Comparison of ENCODE assay signal across 16 mouse cellular contexts in the genomic region with DNA sequence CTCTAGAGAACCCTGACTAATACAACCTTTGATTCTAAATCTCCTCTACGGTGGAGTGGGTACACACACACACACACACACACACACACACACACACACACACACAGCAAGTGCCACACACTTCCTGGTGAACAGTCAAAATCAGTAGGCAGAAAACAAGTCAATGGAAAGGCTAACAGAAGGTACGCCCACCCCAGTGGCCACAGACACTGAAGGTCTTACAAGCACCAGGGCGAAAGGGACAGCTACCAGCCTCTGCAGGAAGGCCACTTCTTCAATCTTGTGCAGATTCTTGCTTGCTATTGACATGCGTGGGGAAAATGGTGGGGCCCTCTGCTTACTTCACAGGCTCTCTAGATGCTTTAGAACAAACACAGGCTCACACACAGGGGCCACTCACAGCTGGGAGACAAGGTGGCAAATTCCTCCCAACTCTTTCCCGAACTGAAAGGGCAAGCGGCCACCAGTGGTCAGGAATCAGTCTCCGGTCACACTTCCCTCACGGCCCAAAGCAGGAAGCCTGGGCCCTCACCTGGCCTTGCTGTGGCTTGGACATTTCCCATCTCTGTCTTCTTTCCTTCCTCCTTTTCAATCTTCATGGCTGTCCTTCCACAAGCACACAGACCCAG. TPM values are rescaled to one million over a fixed set of nuclear protein-coding genes. Genes with fewer than 3 reads are reported as not detected.
DNase-seq lines count a peak whose midpoint lies in the region; ATAC-seq and TF ChIP-seq lines count a peak whose summit lies in the region.
"Had no signal": no experiment of that assay in that cellular context is flagged by ENCODE, and none has a peak within 500 bp of the region (broad histone marks: within the 10 kb centered on the region; RNA-seq: fewer than 3 reads in every experiment).

No protein-coding gene starts in this region.

- ATAC-seq in heart, embryonic 16.5 days (replicated peaks; ENCODE audit: extremely low read depth, insufficient read depth, low FRiP score), result no peak
- ATAC-seq in hematopoietic stem cell, adult 5-6 weeks (replicated peaks in 1 of 2; ENCODE audit: insufficient read depth in 1 of 2, low FRiP score in 2 of 2, low TSS enrichment in 1 of 2, low read depth in 1 of 2, poor library complexity in 2 of 2, severe bottlenecking in 2 of 2), result 0 out of 4 replicates have a peak, but pooled peaks have one; percentile 8 to 19
- ATAC-seq: midbrain, embryonic 16.5 days had no signal

- peaks cover 7% of the 10 kb centered on the region; the same call in 1 of the 2 replicates for H3K9me3 ChIP-seq in heart, embryonic 16.5 days (replicated peaks; ENCODE audit: control insufficient read depth, low read length)
- H3K9me3 ChIP-seq: stomach, embryonic 15.5 days had no signal

- no peak overlapping the region for H3K9ac ChIP-seq in heart, embryonic 16.5 days (ENCODE audit: low read length)
- H3K9ac ChIP-seq: heart, embryonic 13.5 days; hindbrain, embryonic 12.5 days; stomach, embryonic 15.5 days had no signal

- WGBS in heart, embryonic 16.5 days, result 68% methylated on average over 8 of the region's 8 CpGs
- WGBS in macrophage (ENCODE audit: missing documents), result 26% methylated on average over 8 of the region's 8 CpGs
- WGBS in kidney, adult 2 months, result 82% methylated on average over 8 of the region's 8 CpGs

- TF ChIP-seq CTCF in kidney, adult 2 months (conservative IDR thresholded peaks at IDR 0.05; ENCODE audit: insufficient read depth, insufficient read length, low read depth, low read length), result no peak

- H3K27me3 ChIP-seq in heart, embryonic 16.5 days (ENCODE audit: control insufficient read depth, insufficient read depth, low read length), result no peaks in the 10 kb centered on the region
- H3K27me3 ChIP-seq in kidney, adult 2 months (replicated peaks; ENCODE audit: control insufficient read depth, insufficient read depth, low read length), result no peaks in the 10 kb centered on the region
- H3K27me3 ChIP-seq: heart, embryonic 13.5 days; hindbrain, embryonic 12.5 days; stomach, embryonic 15.5 days had no signal

- H3K4me2 ChIP-seq in heart, embryonic 16.5 days (ENCODE audit: low read depth, low read length), result peak overlapping the region; percentile 10
- H3K4me2 ChIP-seq: heart, embryonic 13.5 days; hindbrain, embryonic 12.5 days; stomach, embryonic 15.5 days had no signal

- intact Hi-C loops in heart, postnatal 14 days (cut with DNase I), result loop anchor here (10.0 kb wide), 1 partner anchor 267 kb away; the partner anchor contains the start of gene Dicer1

- no peak overlapping the region for H3K27ac ChIP-seq in heart, embryonic 16.5 days (ENCODE audit: low read length)
- peak overlapping the region; percentile 34 for H3K27ac ChIP-seq in macrophage
- H3K27ac ChIP-seq in kidney, adult 2 months (ENCODE audit: insufficient read depth, low read depth, low read length), result no peak overlapping the region
- H3K27ac ChIP-seq: heart, embryonic 13.5 days; hindbrain, embryonic 12.5 days; stomach, embryonic 15.5 days had no signal

- no peak overlapping the region for H3K4me3 ChIP-seq in heart, embryonic 16.5 days (ENCODE audit: low read length)
- peak overlapping the region; percentile 13; the same call in 1 of the 2 replicates for H3K4me3 ChIP-seq in macrophage (ENCODE audit: inconsistent target)
- no peak overlapping the region for H3K4me3 ChIP-seq in kidney, adult 2 months (ENCODE audit: insufficient read depth, low read depth, low read length)
- H3K4me3 ChIP-seq: heart, embryonic 13.5 days; hindbrain, embryonic 12.5 days; stomach, embryonic 15.5 days had no signal

- no peak for TF ChIP-seq POLR2A in kidney, adult 2 months (IDR thresholded peaks at IDR 0.05; ENCODE audit: low read depth, low read length)

- H3K36me3 ChIP-seq in heart, embryonic 16.5 days (ENCODE audit: control insufficient read depth, insufficient read depth), result no peaks in the 10 kb centered on the region
- no peaks in the 10 kb centered on the region for H3K36me3 ChIP-seq in macrophage (ENCODE audit: inconsistent target)
- no peaks in the 10 kb centered on the region for H3K36me3 ChIP-seq in kidney, adult 2 months (ENCODE audit: control insufficient read depth, insufficient read depth, low read length)
- H3K36me3 ChIP-seq: stomach, embryonic 15.5 days had no signal

- no peak for DNase-seq in heart, postnatal 14 days
- DNase-seq in CD4-positive, CD25-positive, alpha-beta regulatory T cell, adult 2 months (ENCODE audit: low read depth, low spot score), result peak; percentile 54
- no peak for DNase-seq in kidney, adult 2 months
- DNase-seq in right cerebral cortex, postnatal 14 days, result no peak
- DNase-seq in right cerebral cortex, postnatal 4 days, result no peak
- DNase-seq: gastrocnemius, postnatal 14 days; kidney, adult 11 months; lung, adult 18-20 months; lung, postnatal 4 days had no signal

- H3K4me1 ChIP-seq in heart, embryonic 16.5 days (ENCODE audit: control insufficient read depth, insufficient read depth, low read length), result peaks cover 5% of the 10 kb centered on the region; the same call in 1 of the 2 replicates
- H3K4me1 ChIP-seq in kidney, adult 2 months (ENCODE audit: control insufficient read depth, insufficient read depth, low read length), result peaks cover 6% of the 10 kb centered on the region; the same call in 1 of the 2 replicates
- H3K4me1 ChIP-seq: stomach, embryonic 15.5 days had no signal

- no peaks in the 10 kb centered on the region for H3K79me2 ChIP-seq in macrophage (ENCODE audit: inconsistent target)

RNA-seq across cellular contexts. Expression of gene Glrx5, which starts 10.9 kb away (rescaled TPM):
- polyA plus RNA-seq in heart, embryonic 16.5 days (2015; fragmentation: Nextera tagmentation; extraction: Ambion mirVana), result 170 and 173 TPM in 2 replicates
- 10 to 100 TPM; 90.2 to 91.5 TPM for total RNA-seq in heart, postnatal 14 days (2021)
- total RNA-seq in hematopoietic stem cell, adult 5-6 weeks (2017), result 24.0 and 26.5 TPM in 2 replicates
- total RNA-seq in macrophage (2018; cell fraction: chromatin; rRNA removed), result 1 to 10 TPM in 20 of 26 experiments, under 1 TPM in 4, not detected in 2; 0.65 to 9.7 (median 2.2) TPM
- 10 to 100 TPM; 14.1 to 26.6 (median 18.8) TPM for total RNA-seq in macrophage (2018; cell fraction: cytosol; rRNA removed)
- total RNA-seq in macrophage (2018; cell fraction: nucleus; rRNA removed), result 10 to 100 TPM in 3 of 26 experiments, 1 to 10 TPM in 23; 2.0 to 27.2 (median 7.0) TPM
- polyA plus RNA-seq in macrophage (2018), result 5.1 to 28.7 TPM (median 17.8 TPM) in 3 replicates
- polyA plus RNA-seq in kidney, adult 2 months (2012; rRNA removed), result 138 and 139 TPM in 2 replicates

RNA-seq across cellular contexts. Expression of gene Syne3, which starts 11.9 kb away (rescaled TPM):
- 1.9 and 2.0 TPM in 2 replicates for polyA plus RNA-seq in heart, embryonic 16.5 days (2015; fragmentation: Nextera tagmentation; extraction: Ambion mirVana)
- total RNA-seq in heart, postnatal 14 days (2021), result 1 to 10 TPM; 5.2 to 6.1 TPM
- total RNA-seq in hematopoietic stem cell, adult 5-6 weeks (2017), result 33.1 TPM in 2 replicates
- total RNA-seq in macrophage (2018; cell fraction: chromatin; rRNA removed), result 100 to 1,000 TPM in 3 of 26 experiments, 10 to 100 TPM in 21, 1 to 10 TPM in 2; 9.1 to 309 (median 31.2) TPM
- total RNA-seq in macrophage (2018; cell fraction: cytosol; rRNA removed), result 10 to 100 TPM in 13 of 26 experiments, 1 to 10 TPM in 13; 4.6 to 56.9 (median 12.5) TPM
- total RNA-seq in macrophage (2018; cell fraction: nucleus; rRNA removed), result 100 to 1,000 TPM in 1 of 26 experiments, 10 to 100 TPM in 15, 1 to 10 TPM in 10; 6.6 to 122 (median 16.8) TPM
- 6.4 to 13.5 TPM (median 8.7 TPM) in 3 replicates for polyA plus RNA-seq in macrophage (2018)
- 2.7 and 3.1 TPM in 2 replicates for polyA plus RNA-seq in kidney, adult 2 months (2012; rRNA removed)
